Comparison of ENCODE assay signal across 8 mouse cellular contexts in the genomic region with DNA sequence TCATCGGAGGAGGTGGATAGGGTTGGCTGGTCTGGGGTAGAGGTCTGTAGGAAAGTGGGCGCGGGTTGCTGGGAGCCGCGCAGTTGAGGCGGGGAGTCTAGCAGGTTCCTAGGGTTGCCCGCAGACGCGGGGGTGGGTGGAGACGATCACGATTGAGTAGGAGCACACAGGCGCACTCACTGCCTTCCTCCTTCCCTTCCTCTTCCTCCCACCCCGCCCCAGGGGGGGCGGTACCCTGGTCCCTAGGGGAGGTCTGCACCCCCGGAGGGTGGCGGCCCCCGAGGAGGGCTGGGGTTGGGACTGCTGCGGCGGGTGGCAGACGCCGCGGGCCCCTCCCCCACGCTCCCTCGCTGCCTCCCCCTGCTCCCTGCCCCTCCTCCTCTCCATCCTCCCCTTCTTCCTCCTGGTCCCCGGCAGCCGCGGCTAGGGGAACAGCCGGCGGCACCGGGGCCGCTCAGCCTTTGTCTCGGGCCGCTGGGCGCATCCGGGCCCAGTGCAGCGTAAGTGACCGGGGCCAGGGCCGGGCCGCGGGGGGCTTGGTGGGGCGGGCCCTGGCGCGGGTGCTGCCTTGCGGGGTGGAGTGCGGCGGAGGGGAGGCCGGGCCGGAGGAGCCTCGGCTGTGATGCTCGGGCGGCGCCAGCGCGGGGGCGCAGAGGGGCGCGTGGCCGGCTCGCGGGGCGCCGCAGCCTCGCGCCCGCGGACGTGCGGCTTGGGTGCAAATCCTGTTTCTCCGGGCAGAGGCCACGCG. TPM values are rescaled to one million over a fixed set of nuclear protein-coding genes. Genes with fewer than 3 reads are reported as not detected.
DNase-seq lines count a peak whose midpoint lies in the region; ATAC-seq lines count a peak whose summit lies in the region.
"Had no signal": no experiment of that assay in that cellular context is flagged by ENCODE, and none has a peak within 500 bp of the region (broad histone marks: within the 10 kb centered on the region; RNA-seq: fewer than 3 reads in every experiment).

Gene Gpr45, plus strand, starts transcription at position 139 of the 748 bp plus-strand sequence.

- no peaks in the 10 kb centered on the region for H3K36me3 ChIP-seq in forebrain, embryonic 13.5 days (ENCODE audit: poor library complexity, severe bottlenecking)
- H3K36me3 ChIP-seq in hindbrain, embryonic 10.5 days: no peaks in the 10 kb centered on the region
- no peaks in the 10 kb centered on the region for H3K36me3 ChIP-seq in splenic B cell, adult 2 months (ENCODE audit: control insufficient read depth, insufficient read depth, low read length, poor library complexity, severe bottlenecking)

- peaks cover 13% of the 10 kb centered on the region for H3K4me1 ChIP-seq in forebrain, embryonic 13.5 days
- H3K4me1 ChIP-seq in hindbrain, embryonic 10.5 days (replicated peaks): peaks cover 31% of the 10 kb centered on the region

- H3K9me3 ChIP-seq in forebrain, embryonic 13.5 days (replicated peaks): no peaks in the 10 kb centered on the region
- H3K9me3 ChIP-seq in hindbrain, embryonic 10.5 days: no peaks in the 10 kb centered on the region

- intact Hi-C loops in left cerebral cortex, postnatal 10 days (cut with DNase I): loop anchor here (5.0 kb wide), 1 partner anchor 36 kb away; no protein-coding TSS in a partner anchor

- peak within 1 kb of the TSS; percentile 92 for H3K27ac ChIP-seq in forebrain, embryonic 13.5 days
- peak within 1 kb of the TSS; percentile 98 for H3K27ac ChIP-seq in hindbrain, embryonic 10.5 days
- H3K27ac ChIP-seq: macrophage had no signal

- no peaks in the 10 kb centered on the region for H3K27me3 ChIP-seq in forebrain, embryonic 13.5 days
- H3K27me3 ChIP-seq in hindbrain, embryonic 10.5 days (ENCODE audit: insufficient read depth, poor library complexity, severe bottlenecking): no peaks in the 10 kb centered on the region
- H3K27me3 ChIP-seq in splenic B cell, adult 2 months (ENCODE audit: control insufficient read depth, insufficient read depth, low read length, poor library complexity, severe bottlenecking): no peaks in the 10 kb centered on the region; the same call in 1 of the 2 replicates

- under 1% methylated on average over 57 of the region's 71 CpGs for WGBS in forebrain, embryonic 13.5 days
- under 1% methylated on average over 70 of the region's 71 CpGs for WGBS in hindbrain, embryonic 10.5 days

- H3K4me2 ChIP-seq in forebrain, embryonic 13.5 days: peak within 1 kb of the TSS; percentile 77

- peak within 1 kb of the TSS; percentile 98 for H3K9ac ChIP-seq in forebrain, embryonic 13.5 days

- H3K4me3 ChIP-seq in forebrain, embryonic 13.5 days: peak within 1 kb of the TSS; percentile 87
- H3K4me3 ChIP-seq in hindbrain, embryonic 10.5 days: peak within 1 kb of the TSS; percentile 87

- peak; percentile 48 for DNase-seq in R1 (ENCODE audit: low read depth, low spot score)
- peak; percentile 18 for DNase-seq in c-Kit-positive CD71-negative TER-119-negative erythroid progenitor cells, embryonic 14.5 days (ENCODE audit: low read depth)
- DNase-seq in hindbrain, embryonic 10.5 days (ENCODE audit: low spot score): peak; percentile 71
- peak; percentile 28 to 79 for DNase-seq in left cerebral cortex, postnatal 10 days (ENCODE audit: extremely low spot score in 1 of 2, low spot score in 2 of 2)
- DNase-seq in mesoderm, embryonic 11.5 days (ENCODE audit: low read depth, low spot score): peak; percentile 64
- peak; percentile 10 for DNase-seq in splenic B cell, adult 2 months (ENCODE audit: low read depth, low spot score)

- peak; percentile 92 for ATAC-seq in forebrain, embryonic 13.5 days

RNA-seq across cellular contexts. Expression of gene Gpr45, which starts in this region (rescaled TPM):
- polyA plus RNA-seq in forebrain, embryonic 13.5 days (2015; fragmentation: Nextera tagmentation; extraction: Ambion mirVana): 28.7 and 30.2 TPM in 2 replicates
- polyA plus RNA-seq in hindbrain, embryonic 10.5 days (2016; fragmentation: Nextera tagmentation; extraction: Ambion mirVana): 13.0 and 13.1 TPM in 2 replicates
- 10 to 100 TPM; 20.0 to 21.1 TPM for total RNA-seq in left cerebral cortex, postnatal 10 days (2021)
- polyA plus RNA-seq: macrophage had no signal

Comparison
In these comparisons a context has a peak if more than half of its experiments do, and no peak if none do; other contexts are left out.
1. Peak in every context shown above with its lines: DNase-seq, ATAC-seq, H3K4me3 ChIP-seq and H3K27ac ChIP-seq.
2. DNase-seq: peak in every context shown above with its lines; median percentile 71 in hindbrain, embryonic 10.5 days; 64 in mesoderm, embryonic 11.5 days; 54 in left cerebral cortex, postnatal 10 days; 48 in R1; 18 in c-Kit-positive CD71-negative TER-119-negative erythroid progenitor cells, embryonic 14.5 days; 10 in splenic B cell, adult 2 months.